Mouse (Mus musculus): ENCODE data around the gene Rfc2. TPM values are rescaled to one million over a fixed set of nuclear protein-coding genes. Genes with fewer than 3 reads are reported as not detected.

Gene Rfc2
- polyA plus RNA-seq, 1 experiment: 82.8 TPM

GRCm38 (mm10) chr5:134593093-134593492 lies 11.9 kb downstream of the Rfc2 start:
- TF ChIP-seq CTCF (IDR thresholded peaks at IDR 0.05; ENCODE audit: extremely low read depth, insufficient read depth, insufficient read length, insufficient replicate concordance) (no peak), POLR2A (IDR thresholded peaks at IDR 0.05; ENCODE audit: low read depth, low read length) (no peak)
- Histone ChIP-seq H3K27ac (ENCODE audit: insufficient read depth, low read length) (no peak overlapping the region), H3K4me3 (ENCODE audit: extremely low read depth, insufficient read depth, insufficient read length) (no peak overlapping the region), H3K27me3 (ENCODE audit: control insufficient read depth, insufficient read depth, low read length) (no peaks in the 10 kb centered on the region), H3K36me3 (ENCODE audit: control insufficient read depth, insufficient read depth, low read length) (peaks cover 30% of the 10 kb centered on the region), H3K4me1 (ENCODE audit: control insufficient read depth, insufficient read depth, insufficient read length) (no peaks in the 10 kb centered on the region)
- WGBS: 82% methylated on average over 9 of the region's 9 CpGs
- DNase-seq (ENCODE audit: low read depth in 1 of 2, low spot score in 2 of 2): no peak

- no peaks in the 10 kb centered on the region for H3K27me3 ChIP-seq (ENCODE audit: control insufficient read depth, insufficient read depth, low read length)
- H3K4me1 ChIP-seq (ENCODE audit: control insufficient read depth, insufficient read depth, insufficient read length): no peaks in the 10 kb centered on the region
- WGBS: 91% methylated on average over 10 of the region's 10 CpGs
- DNase-seq (ENCODE audit: low read depth in 1 of 2, low spot score in 2 of 2): no peak
- H3K36me3 ChIP-seq (ENCODE audit: control insufficient read depth, insufficient read depth, low read length): peaks cover 40% of the 10 kb centered on the region
- no peak overlapping the region for H3K27ac ChIP-seq (ENCODE audit: insufficient read depth, low read length)
- no peak overlapping the region for H3K4me3 ChIP-seq (ENCODE audit: extremely low read depth, insufficient read depth, insufficient read length)
- TF ChIP-seq CTCF (IDR thresholded peaks at IDR 0.05; ENCODE audit: extremely low read depth, insufficient read depth, insufficient read length, insufficient replicate concordance) (no peak), POLR2A (IDR thresholded peaks at IDR 0.05; ENCODE audit: low read depth, low read length) (no peak)
These were observed 16.5 kb downstream of the Rfc2 start for GRCm38 (mm10) chr5:134597711-134598110.

GRCm38 (mm10) chr5:134604376-134604775 lies 23.2 kb downstream of the Rfc2 start:
- Histone ChIP-seq H3K27me3 (ENCODE audit: control insufficient read depth, insufficient read depth, low read length) (no peaks in the 10 kb centered on the region), H3K4me1 (ENCODE audit: control insufficient read depth, insufficient read depth, insufficient read length) (peaks cover 13% of the 10 kb centered on the region; the same call in 1 of the 2 replicates), H3K27ac (ENCODE audit: insufficient read depth, low read length) (no peak overlapping the region), H3K4me3 (ENCODE audit: extremely low read depth, insufficient read depth, insufficient read length) (no peak overlapping the region), H3K36me3 (ENCODE audit: control insufficient read depth, insufficient read depth, low read length) (peaks cover 24% of the 10 kb centered on the region)
- TF ChIP-seq POLR2A (IDR thresholded peaks at IDR 0.05; ENCODE audit: low read depth, low read length): no peak
- TF ChIP-seq CTCF (IDR thresholded peaks at IDR 0.05; ENCODE audit: extremely low read depth, insufficient read depth, insufficient read length, insufficient replicate concordance): no peak
- DNase-seq (ENCODE audit: low read depth in 1 of 2, low spot score in 2 of 2): no peak
- WGBS: 90% methylated on average over 11 of the region's 11 CpGs

DNA sequence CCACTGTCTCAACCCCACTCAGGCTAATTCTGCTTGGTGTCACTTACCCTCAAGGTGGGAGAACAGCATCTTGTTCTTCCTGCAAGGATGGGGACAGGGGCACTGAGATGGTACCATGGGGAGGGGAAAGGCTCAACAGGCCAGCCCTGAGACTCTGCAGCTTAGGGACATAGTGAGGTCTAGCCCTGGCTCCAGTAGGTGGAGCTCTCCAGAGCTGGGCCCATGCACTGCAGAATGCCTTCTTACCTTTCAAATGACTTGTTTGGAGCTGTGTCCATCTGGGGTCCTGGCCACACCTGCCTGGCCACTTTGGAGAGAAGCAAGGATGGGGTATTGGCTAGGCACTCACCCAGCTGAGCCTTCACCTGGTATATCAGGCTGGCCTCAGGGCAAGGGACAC lies 25.1 kb downstream of the Rfc2 start:
- Histone ChIP-seq H3K4me3 (ENCODE audit: extremely low read depth, insufficient read depth, insufficient read length) (no peak overlapping the region), H3K36me3 (ENCODE audit: control insufficient read depth, insufficient read depth, low read length) (peaks cover 20% of the 10 kb centered on the region), H3K27me3 (ENCODE audit: control insufficient read depth, insufficient read depth, low read length) (no peaks in the 10 kb centered on the region), H3K4me1 (ENCODE audit: control insufficient read depth, insufficient read depth, insufficient read length) (peaks cover 15% of the 10 kb centered on the region; the same call in 1 of the 2 replicates), H3K27ac (ENCODE audit: insufficient read depth, low read length) (peak overlapping the region; percentile 60)
- TF ChIP-seq CTCF (IDR thresholded peaks at IDR 0.05; ENCODE audit: extremely low read depth, insufficient read depth, insufficient read length, insufficient replicate concordance) (peak; percentile 27; the same call in 1 of the 2 replicates), POLR2A (IDR thresholded peaks at IDR 0.05; ENCODE audit: low read depth, low read length) (no peak)
- DNase-seq (ENCODE audit: low read depth in 1 of 2, low spot score in 2 of 2): peak in 1 of 2 experiments; percentile 31

DNA sequence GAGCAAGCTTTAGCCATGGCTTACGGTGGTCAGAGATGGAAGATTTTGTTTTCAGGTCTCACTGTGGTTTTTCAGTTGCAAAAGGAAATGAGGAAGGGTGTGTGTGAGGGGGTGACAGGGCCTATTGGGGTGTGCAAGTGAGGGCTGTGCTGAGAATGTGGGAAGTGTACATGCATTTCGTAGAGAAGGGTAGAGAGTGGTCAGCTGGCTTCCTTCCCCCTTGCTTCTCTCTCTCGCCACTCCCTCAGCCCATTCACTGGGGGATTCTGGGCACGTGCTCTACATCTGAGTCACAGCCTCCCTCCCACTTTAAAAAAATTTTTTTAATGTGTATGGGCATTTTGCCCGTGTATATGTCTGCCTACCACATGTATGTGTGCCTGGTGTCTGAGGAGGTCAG lies 26.0 kb downstream of the Rfc2 start:
- DNase-seq (ENCODE audit: low read depth in 1 of 2, low spot score in 2 of 2): peak in 1 of 2 experiments; percentile 52
- Histone ChIP-seq H3K27ac (ENCODE audit: insufficient read depth, low read length) (peak overlapping the region; percentile 60; the same call in 1 of the 2 replicates), H3K36me3 (ENCODE audit: control insufficient read depth, insufficient read depth, low read length) (peaks cover 18% of the 10 kb centered on the region), H3K4me3 (ENCODE audit: extremely low read depth, insufficient read depth, insufficient read length) (no peak overlapping the region), H3K27me3 (ENCODE audit: control insufficient read depth, insufficient read depth, low read length) (no peaks in the 10 kb centered on the region), H3K4me1 (ENCODE audit: control insufficient read depth, insufficient read depth, insufficient read length) (peaks cover 22% of the 10 kb centered on the region; the same call in 1 of the 2 replicates)
- TF ChIP-seq CTCF (IDR thresholded peaks at IDR 0.05; ENCODE audit: extremely low read depth, insufficient read depth, insufficient read length, insufficient replicate concordance): no peak
- TF ChIP-seq POLR2A (IDR thresholded peaks at IDR 0.05; ENCODE audit: low read depth, low read length): no peak
- WGBS: 10% methylated on average over 5 of the region's 5 CpGs

- TF ChIP-seq POLR2A (IDR thresholded peaks at IDR 0.05; ENCODE audit: low read depth, low read length): no peak
- TF ChIP-seq CTCF (IDR thresholded peaks at IDR 0.05; ENCODE audit: extremely low read depth, insufficient read depth, insufficient read length, insufficient replicate concordance): no peak
- Histone ChIP-seq H3K4me3 (ENCODE audit: extremely low read depth, insufficient read depth, insufficient read length) (no peak overlapping the region), H3K4me1 (ENCODE audit: control insufficient read depth, insufficient read depth, insufficient read length) (peaks cover 23% of the 10 kb centered on the region; the same call in 1 of the 2 replicates), H3K27ac (ENCODE audit: insufficient read depth, low read length) (no peak overlapping the region), H3K36me3 (ENCODE audit: control insufficient read depth, insufficient read depth, low read length) (peaks cover 9% of the 10 kb centered on the region; the same call in 1 of the 2 replicates), H3K27me3 (ENCODE audit: control insufficient read depth, insufficient read depth, low read length) (no peaks in the 10 kb centered on the region)
- DNase-seq (ENCODE audit: low read depth in 1 of 2, low spot score in 2 of 2): no peak
- WGBS: 81% methylated on average over 12 of the region's 12 CpGs
These were observed 28.9 kb downstream of the Rfc2 start for GRCm38 (mm10) chr5:134609916-134610643.

All from spleen, adult 2 months (tissue).